Mouse (Mus musculus) urinary bladder, postnatal 25 days (tissue): Measurements from ENCODE around the gene Ier5l.

Source experiments
- DNase-seq: peaks from one replicate; pipeline ENCODE4 v3.0.0; 2022; ENCODE audit warnings: low spot score

The Ier5l gene

GRCm38 (mm10) chr2:30474039-30474438 is at the start of gene Ier5l:
Ier5l (minus strand) TSS chr2:30474219.
- DNase-seq, result peak; percentile 95

DNA sequence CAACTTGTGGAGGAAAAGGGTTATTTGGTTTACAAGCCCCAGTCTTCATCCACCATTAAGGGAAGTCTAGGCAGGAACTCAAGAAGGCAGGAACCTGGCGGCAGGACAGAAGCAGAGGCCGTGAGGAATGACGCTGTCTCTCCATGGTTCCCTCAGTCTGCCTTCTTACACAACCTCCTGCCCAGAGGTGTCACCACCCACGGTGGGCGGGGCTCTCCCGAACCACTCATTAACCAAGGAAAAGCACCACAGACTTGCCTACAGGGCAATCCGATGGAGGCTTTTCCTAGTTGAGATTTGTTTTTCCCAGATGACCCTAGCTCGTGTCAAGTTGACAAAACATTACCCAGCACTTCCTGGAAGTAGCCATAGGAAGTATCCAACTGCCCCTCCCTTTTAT is 49.7 kb upstream of the Ier5l start:
- DNase-seq, result no peak

DNA sequence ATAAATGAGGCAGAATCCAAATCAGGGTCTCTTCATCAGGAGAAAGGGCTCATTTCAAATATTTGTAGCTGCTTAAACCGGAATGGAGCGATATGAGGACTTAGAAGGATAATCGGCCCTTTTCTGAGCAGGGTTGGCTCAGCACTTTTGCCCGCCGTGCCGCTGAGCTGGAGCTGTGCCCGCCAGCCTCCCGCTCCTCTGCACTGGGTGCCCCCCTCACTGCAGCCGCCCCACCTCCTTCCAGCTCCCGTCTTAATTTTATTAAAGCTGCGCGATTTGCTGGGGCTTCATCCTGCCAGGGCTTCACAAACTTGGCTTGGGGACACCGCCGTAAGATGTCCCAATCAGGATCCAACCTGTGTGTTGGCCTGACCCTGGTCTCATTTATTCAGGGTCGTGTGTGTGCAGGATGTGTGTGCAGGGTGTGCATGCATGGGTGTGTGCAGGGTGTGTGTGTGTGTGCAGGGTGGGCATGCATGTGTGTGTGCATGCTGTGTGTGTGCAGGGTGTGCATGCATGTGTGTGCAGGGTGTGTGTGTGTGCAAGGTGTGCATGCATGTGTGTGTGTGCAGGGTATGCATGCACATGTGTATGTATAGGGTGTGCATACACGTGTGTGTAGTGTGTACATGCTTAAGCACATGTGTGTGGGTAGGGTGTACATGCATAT is 36.8 kb upstream of the Ier5l start:
- DNase-seq, result no peak

DNA sequence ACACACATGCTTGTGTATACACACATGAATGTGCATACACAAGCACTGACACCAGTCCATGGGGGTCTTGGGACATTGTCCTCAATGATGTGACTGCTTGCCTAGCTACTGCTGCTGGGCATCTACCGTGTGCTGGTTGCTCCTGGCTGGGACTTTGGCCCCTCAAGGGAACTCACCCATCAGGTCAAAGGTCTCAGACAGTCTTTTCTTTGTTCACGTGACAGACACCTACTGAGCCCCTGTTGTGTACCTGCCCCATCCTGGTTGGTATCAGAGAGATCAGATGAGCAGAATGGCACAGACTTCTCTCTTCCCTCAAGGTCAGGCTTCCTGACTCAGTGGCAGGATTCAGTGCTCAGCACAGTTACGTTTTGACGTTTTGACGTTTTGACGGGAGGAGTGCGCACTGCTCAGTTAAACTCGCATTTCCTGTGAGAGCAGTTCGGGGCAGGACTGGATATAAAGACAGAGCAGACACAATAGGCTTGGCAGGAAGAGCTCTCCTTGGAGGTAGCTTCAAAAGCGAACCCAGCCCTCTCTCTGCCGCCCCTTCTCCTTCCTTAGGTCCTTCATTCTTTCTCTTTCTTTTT is 33.2 kb upstream of the Ier5l start:
- DNase-seq, result no peak

- DNase-seq, result no peak
These were observed 29.9 kb upstream of the Ier5l start for GRCm38 (mm10) chr2:30503677-30504621.

- DNase-seq, result no peak
These were observed 27.7 kb upstream of the Ier5l start for GRCm38 (mm10) chr2:30501701-30502100.

GRCm38 (mm10) chr2:30495909-30496861 is 22.2 kb upstream of the Ier5l start:
- DNase-seq, result peak; percentile 61

GRCm38 (mm10) chr2:30495000-30495908 is 21.2 kb upstream of the Ier5l start:
- DNase-seq, result no peak

DNA sequence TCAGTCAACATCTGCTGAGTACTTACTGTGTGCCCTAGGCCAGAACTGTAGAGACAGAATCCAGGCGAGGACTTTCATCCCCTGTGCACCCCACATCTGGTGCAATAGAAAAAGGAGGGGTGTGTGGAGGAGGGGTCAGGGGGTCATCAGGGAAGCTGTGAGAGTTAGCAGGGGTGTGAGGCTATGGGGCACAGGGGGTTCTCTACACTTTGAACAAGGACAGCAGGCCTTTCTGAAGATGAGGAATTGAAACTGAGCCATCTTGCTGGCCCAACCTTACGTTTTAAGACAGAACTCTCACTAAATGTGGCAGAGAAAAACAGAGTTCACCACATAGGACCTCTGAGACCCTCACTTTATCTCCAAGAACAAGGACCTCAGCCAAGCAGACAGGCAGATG is 16.4 kb upstream of the Ier5l start:
- DNase-seq, result no peak

GRCm38 (mm10) chr2:30487597-30487996 is 13.6 kb upstream of the Ier5l start:
- DNase-seq, result no peak

- no peak for DNase-seq
These were observed 4.5 kb upstream of the Ier5l start for GRCm38 (mm10) chr2:30478526-30478925.

GRCm38 (mm10) chr2:30476241-30476640 is 2.2 kb upstream of the Ier5l start:
- DNase-seq, result no peak

- no peak for DNase-seq
These were observed 1.4 kb upstream of the Ier5l start for GRCm38 (mm10) chr2:30475457-30475856.

DNA sequence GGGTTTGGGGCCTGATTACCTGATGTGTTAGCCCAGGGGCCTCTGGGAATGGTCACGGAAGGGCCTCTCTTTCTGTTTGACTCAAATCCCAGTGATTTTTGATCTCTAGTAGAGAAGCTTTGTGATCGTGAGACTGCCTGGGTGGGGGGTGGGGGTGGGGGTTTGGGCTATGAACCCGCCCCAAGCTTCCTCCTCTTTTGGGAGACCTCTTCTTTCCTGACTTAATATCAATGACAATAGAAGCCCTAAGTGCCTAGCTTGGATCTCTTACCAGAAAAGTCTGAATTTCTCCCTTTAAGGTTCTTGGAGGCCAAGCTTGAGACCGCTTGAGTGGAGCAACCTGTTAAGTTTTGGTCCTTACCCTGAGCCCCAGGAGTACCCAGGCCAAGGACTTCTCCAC is 757 bp upstream of the Ier5l start:
- no peak for DNase-seq

- DNase-seq, result peak; percentile 51
These were observed 488 bp downstream of the Ier5l start for GRCm38 (mm10) chr2:30473431-30474031.

DNA sequence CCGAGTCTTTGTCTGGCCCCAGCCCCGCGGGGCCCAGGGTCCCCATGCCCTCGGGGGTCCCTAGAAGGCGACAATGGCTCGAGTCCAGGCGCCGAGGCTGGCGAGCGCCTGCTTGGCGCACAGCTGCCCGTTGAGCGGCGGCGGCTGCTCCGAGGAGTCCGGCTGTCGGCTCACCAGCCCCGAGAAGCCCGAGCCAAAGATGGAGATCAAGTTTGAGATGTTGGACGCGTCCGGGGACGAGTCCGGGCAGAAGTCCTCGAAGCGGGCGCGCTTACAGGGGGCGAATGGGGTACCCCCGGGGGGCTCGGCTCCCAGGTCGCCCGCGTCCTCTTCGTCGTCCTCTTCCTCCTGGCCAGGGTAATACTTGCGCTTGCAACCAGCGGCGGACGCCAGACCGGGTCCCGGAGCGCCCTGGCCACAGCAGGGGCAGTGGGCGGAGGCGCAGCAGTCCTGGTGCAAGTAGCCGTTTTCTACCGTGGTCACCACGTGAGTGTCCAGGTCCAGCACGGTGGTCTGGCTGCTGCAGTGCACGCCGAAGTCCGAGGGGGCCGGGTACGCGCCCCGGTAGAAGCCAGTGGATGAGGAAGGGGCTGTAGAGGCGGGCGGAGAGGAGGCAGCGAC is 1.2 kb downstream of the Ier5l start:
- DNase-seq, result peak; percentile 44

DNA sequence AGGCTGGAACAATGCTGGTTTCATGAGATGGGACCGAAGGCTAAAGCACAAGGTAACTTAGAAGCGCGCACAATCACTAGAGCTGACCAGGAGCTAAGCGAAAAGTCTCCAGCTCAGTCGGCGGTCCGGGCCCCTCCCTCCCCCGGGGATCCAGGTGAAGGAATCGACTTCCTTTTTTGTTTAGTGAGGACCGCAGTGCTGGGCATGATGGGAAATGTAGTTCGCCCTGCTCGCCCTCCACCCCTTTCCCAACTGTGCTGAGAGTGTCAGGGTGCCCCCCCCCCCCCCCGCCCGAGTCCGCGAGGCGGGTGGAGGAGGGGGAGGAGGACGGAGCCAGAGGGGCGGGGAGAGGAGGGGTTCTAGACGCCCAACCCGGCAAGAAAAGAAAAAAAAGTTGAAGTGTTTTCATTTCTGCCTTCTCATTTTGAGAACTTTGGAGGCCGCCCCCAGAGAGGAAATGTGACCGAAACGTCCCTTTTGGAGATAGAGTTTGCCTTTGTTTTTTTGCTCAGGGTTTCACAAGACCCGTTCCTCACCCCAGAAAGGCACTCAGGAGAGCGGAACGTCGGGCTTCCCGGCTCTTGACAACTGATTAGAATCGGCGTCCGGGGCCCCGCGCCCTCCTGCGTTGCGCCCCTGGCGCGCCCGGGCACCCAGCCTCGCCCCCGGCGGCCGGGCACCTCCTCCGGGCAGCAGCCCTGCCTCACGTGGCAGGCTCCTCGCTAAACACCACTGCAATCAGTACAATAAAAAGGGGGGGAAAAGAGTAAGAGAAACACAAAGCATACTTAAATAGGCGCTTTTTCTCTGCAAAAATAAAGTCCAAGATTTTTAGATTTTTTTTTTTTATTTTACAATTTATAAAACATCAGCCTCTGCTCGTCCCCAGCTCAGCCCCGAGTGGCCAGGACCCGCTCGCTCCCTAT is 2.0 kb downstream of the Ier5l start:
- DNase-seq, result peak; percentile 59

GRCm38 (mm10) chr2:30471051-30471450 is 3.0 kb downstream of the Ier5l start:
- no peak for DNase-seq
